Mouse (Mus musculus): ENCODE results near the gene Tspyl4.

Gene Tspyl4

GRCm38 (mm10) chr10:34317217-34317606 is 20.0 kb downstream of the Tspyl4 start:
- no peak for DNase-seq (ENCODE audit: extremely low read depth, low read depth, low spot score)

GRCm38 (mm10) chr10:34320809-34321208 is 23.6 kb downstream of the Tspyl4 start:
- no peak for DNase-seq (ENCODE audit: extremely low read depth, low read depth, low spot score)

- no peak for DNase-seq (ENCODE audit: extremely low read depth, low read depth, low spot score)
These were observed 29.5 kb downstream of the Tspyl4 start for GRCm38 (mm10) chr10:34326701-34327100.

GRCm38 (mm10) chr10:34327144-34327543 is 29.9 kb downstream of the Tspyl4 start:
- DNase-seq (ENCODE audit: extremely low read depth, low read depth, low spot score), result no peak

GRCm38 (mm10) chr10:34328310-34328709 is 31.1 kb downstream of the Tspyl4 start:
- DNase-seq (ENCODE audit: extremely low read depth, low read depth, low spot score), result no peak

- DNase-seq (ENCODE audit: extremely low read depth, low read depth, low spot score), result no peak
These were observed 43.8 kb downstream of the Tspyl4 start for GRCm38 (mm10) chr10:34341014-34341413.

- no peak for DNase-seq (ENCODE audit: extremely low read depth, low read depth, low spot score)
These were observed 44.6 kb downstream of the Tspyl4 start for GRCm38 (mm10) chr10:34341886-34342285.

All from fat pad, adult 2 months (tissue).